Mouse (Mus musculus) liver, embryonic 11.5 days (tissue): ENCODE measurements around the gene Gm2016. TPM values are rescaled to one million over a fixed set of nuclear protein-coding genes. Genes with fewer than 3 reads are reported as not detected.

ENCODE experiments used
- polyA plus RNA-seq: library from polyadenylated mRNA; unstranded; fragments of >200 nt; fragmentation: Nextera tagmentation; extraction: Ambion mirVana; gene quantifications from 2 replicates; pipeline ENCODE4 v1.2.1, GENCODE M21; 2014

The Gm2016 gene
- polyA plus RNA-seq, 1 experiment from 2014 or later: not detected

Other genes with a start within 250 kb of the Gm2016 start
- gene Gm16381, start 229.5 kb upstream of the Gm2016 start, polyA plus RNA-seq: not detected in 2 replicates
- gene Gm21319, start 98.3 kb upstream of the Gm2016 start, polyA plus RNA-seq: not detected in 2 replicates
- gene Gm21936, start 78.6 kb upstream of the Gm2016 start, polyA plus RNA-seq: not detected in 2 replicates
- not detected in 2 replicates for gene BB287469, start 57.5 kb upstream of the Gm2016 start, polyA plus RNA-seq
- not detected in 2 replicates for gene Gm2001, start 31.7 kb upstream of the Gm2016 start, polyA plus RNA-seq
- not detected in 2 replicates for gene Gm2022, start 21.3 kb downstream of the Gm2016 start, polyA plus RNA-seq
- gene Gm2035, start 45.8 kb downstream of the Gm2016 start, polyA plus RNA-seq: not detected in 2 replicates
- gene Gm2042, start 80.0 kb downstream of the Gm2016 start, polyA plus RNA-seq: not detected in 2 replicates
- gene Gm2075, start 137.8 kb downstream of the Gm2016 start, polyA plus RNA-seq: not detected in 2 replicates
- not detected in 2 replicates for gene Gm6803, start 144.7 kb downstream of the Gm2016 start, polyA plus RNA-seq
- not detected in 2 replicates for gene Gm2056, start 152.9 kb downstream of the Gm2016 start, polyA plus RNA-seq
- not detected in 2 replicates for gene Gm16368, start 209.6 kb downstream of the Gm2016 start, polyA plus RNA-seq